Mouse (Mus musculus) c-Kit-positive CD71-positive TER-119-positive erythroid progenitor cells, embryonic 14.5 days (primary cell): ENCODE results near the gene 1700021F05Rik.
"Not testable (repeated sequence)": the region's sequence is repeated elsewhere in the genome, so short reads cannot be mapped to it uniquely, and the experiment has no call there.

Experiments used
- DNase-seq: peaks from one replicate; pipeline ENCODE4 v3.0.0-alpha.2; 2013; ENCODE audit warnings: low spot score

Gene 1700021F05Rik

DNA sequence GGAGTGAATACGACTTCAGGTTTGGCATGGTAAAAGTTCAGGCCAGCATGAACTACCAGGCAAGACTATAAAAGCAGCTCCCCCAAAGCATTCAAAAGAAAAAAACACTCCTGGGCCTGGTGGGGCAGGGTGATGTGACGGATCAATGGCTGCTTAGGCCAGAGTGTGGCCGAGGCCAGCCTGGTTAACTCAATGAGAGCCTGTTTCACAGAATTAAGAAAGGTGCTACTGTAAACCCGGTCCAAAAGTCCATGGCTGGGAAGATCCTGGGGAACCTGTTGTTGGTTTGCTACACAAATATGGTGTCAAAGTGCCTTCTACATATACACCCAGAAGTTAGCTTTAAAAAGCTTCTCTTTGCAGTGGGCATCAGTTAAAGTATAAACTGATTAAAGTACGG is 2.0 kb downstream of the 1700021F05Rik start:
- DNase-seq: no peak

- no peak for DNase-seq
Measured at GRCm38 (mm10) chr10:43537652-43538051, 3.1 kb downstream of the 1700021F05Rik start.

DNA sequence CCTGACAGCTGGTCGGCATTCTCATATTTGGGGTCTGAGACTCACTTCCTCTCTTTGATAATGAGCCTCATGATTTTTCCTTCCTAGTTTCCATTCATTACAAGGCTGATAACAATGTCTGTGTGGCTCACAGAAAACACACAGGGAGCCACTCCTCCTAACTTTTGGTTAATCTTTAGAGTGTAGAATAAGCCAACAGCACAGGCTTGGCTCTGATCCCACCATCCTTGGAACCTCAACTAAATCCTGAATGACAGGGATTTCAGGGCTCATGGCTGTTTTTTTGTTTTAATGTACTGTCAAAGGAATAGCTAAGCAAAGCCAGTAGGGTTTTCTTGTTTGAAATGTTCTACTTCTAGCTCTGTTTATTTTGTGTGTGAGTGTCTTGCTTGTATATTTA is 6.4 kb downstream of the 1700021F05Rik start:
- DNase-seq: no peak

- no peak for DNase-seq
Measured at GRCm38 (mm10) chr10:43527283-43528269, 13.2 kb downstream of the 1700021F05Rik start.

- DNase-seq: not testable (repeated sequence)
Measured at GRCm38 (mm10) chr10:43523931-43524330, 16.9 kb downstream of the 1700021F05Rik start, which contains the start of gene Gm9803. Gene Gm9803 (plus strand): TSS chr10:43524084.

DNA sequence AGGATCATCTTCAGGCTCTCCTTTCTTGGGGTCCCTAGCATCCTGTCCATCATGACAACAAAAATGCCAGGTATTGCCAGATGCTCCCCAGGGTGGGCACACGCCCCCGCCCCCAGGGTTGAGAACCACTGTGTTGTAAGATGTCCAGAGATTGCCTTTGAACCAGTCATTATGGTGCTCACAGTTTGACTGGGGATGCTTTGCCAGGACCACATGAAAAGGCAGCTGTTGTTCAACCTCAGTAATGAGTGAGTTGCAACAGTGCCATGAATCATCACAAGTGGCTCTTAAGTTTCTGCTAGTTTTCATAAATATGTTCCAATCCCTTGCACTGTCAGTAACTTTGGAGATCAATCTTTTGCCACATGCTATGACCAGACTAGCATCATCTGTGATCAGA is 20.8 kb downstream of the 1700021F05Rik start:
- no peak for DNase-seq

DNA sequence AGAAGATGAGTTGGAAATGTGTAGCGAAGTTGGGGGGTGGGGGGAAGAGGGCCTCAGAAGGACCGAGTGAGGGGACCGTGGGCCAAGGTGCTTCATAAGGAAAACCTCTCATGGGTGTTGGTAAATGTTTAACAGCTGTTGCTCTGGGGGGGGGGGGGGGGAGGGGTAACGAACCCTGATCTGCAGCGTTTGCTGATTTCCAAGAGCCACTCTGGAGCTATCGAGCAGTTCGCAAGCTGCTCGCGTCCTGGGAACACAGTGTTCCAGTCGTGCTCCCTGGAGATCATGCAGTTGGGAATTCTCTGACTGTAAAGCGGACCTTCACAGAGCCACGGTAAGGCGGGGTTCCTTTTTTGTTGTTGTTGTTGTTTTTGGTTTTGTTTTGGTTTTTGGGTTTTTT is 22.4 kb downstream of the 1700021F05Rik start:
- no peak for DNase-seq

GRCm38 (mm10) chr10:43517836-43518235 is 23.0 kb downstream of the 1700021F05Rik start:
- no peak for DNase-seq

DNA sequence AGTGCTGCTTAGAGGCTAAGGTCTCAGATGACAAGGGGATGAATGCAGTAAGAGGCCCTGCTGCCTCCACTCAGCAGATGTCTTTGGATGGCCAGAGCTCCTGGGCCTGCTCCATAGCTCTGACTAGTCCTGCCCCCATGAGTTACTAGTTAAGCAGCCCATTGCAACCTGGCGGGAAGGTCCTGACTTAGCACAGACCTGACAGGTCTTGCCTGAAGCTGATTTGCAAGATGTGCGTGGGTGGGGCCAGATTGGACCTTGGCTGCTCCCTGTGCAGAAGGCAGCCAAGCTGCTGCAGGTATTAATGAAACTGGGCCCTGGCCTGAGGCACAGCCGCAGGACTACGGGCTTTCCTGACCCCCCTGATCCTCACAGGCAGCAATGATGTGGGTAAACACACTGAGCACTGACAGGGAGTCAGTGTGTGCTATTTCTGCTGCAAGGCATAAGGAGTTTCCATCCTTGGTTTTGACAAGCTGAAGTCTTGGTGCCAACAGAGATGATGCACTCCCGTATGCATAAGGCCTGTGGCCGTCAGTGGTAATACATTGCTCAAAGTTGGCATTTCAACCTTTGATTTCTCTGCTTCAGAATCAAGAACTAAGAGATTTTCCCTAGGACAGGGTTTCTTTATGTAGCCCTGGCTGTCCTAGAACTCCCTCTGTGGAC is 23.7 kb downstream of the 1700021F05Rik start:
- no peak for DNase-seq

- DNase-seq: no peak
Measured at GRCm38 (mm10) chr10:43512976-43513375, 27.8 kb downstream of the 1700021F05Rik start.

DNA sequence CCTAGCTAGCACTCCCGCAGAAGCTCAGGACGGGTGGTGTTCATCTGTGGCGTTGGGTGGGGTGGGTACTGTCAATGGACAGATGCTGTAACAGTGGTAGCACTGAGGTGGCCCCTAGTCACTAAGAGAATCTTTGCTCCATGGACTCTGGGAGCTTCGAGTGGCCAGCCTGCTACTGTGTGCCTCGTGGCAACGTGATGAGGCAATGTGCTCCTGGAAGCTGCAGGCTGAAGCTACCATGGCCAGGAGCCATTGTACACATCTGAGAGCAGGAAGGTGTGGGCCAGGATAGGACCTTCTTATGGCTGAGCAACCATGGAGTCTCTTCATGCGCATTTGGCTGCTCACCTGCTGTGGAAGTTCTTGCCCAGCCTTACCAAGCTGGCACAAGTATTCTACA is 31.6 kb downstream of the 1700021F05Rik start:
- DNase-seq: no peak

DNA sequence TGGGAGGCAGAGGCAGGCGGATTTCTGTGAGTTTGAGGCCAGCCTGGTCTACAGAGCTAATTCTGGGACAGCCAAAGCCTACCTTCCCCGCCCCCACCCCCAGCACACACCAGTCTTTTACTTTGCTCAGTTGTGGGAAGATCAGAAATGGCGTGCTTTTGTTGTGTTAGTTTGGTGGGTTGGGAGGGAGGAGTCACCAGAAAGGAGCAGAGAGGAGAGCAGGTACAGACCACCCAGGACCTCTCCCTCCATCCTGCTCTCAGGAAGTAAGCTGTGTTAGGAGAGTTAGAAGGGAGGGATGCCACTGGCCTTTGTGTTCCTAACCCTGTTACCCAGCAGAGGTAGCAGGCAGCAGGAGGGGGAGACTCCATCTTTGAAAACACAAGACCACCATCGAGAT is 33.7 kb downstream of the 1700021F05Rik start:
- no peak for DNase-seq

DNA sequence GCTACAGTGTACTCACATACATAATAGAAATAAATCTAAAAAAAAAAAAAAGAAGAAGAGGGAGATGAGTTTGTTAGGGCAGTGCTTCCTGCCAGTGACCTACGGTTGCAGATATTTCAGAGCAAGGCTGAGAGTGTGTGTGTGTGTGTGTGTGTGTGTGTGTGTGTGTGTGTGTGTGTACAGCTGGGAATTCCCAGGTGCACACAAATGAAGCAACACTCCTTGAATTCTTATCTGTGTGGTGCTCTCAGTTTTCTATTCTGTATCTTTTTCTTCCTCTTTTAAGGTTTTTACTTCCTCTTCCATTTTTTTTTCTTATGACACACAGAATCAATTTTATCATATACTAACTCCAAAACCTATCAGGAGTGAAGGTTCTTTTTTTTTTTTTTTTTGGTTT is 36.5 kb downstream of the 1700021F05Rik start:
- no peak for DNase-seq

- no peak for DNase-seq
Measured at GRCm38 (mm10) chr10:43502599-43502998, 38.2 kb downstream of the 1700021F05Rik start.

DNA sequence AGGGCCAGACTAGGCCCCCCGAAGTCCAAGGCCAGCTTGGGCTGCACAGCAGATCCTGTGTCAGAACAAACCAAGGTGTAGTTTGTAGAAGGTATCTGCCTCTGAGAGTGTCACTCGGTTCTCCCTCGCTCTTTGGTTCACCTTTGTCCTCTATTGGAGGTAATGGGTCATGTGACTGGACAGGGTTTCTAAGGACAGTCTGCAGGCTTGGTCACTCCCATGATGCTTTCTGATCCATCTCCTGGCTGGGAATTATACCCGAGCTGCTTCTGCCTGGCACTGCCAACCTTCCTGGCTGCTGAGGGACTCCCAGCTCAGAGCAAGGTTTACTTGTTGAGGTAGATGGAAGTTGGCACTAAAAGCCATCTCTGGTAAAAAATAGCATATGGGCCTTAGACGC is 49.9 kb downstream of the 1700021F05Rik start:
- DNase-seq: no peak

DNA sequence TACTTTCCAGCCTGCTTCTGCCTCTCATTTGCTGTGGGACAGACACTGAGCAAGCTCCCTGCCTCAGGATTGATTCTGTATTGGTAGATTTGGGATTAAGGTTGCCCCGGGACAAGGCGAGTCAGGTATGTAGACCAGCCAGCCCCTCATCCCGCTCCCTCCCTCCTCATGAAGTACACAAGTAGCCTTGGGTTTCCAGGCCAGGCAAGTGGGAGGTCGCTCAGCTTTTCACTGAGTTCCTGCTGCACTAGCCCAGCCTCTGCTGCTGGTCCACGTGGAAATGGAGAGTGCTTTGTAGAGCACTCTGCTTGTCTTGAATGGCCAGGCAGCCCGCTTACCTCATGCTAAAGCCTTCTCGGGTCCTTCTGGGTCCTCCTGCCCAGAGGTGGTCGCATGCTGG is 50.8 kb downstream of the 1700021F05Rik start:
- DNase-seq: no peak

DNA sequence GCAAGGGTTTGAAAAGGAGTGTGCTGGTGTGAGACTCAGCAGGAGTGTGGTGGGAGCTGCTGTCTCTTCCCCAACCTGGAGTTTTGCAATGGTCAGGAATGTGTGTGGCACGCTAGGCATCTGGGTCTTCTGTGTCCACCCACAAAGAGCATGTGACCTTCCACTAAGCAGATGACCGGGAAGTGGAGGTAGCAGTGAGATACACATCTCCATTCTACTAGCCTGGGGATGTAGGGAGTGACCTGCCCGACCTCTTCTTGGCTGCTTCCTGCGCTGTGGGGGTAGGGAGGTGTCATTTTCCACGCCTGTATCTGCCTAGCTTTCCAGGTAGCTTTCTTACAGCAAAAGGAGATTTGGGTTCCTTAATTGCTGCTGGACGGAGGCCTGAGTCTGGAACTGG is 51.2 kb downstream of the 1700021F05Rik start:
- DNase-seq: no peak

- no peak for DNase-seq
Measured at GRCm38 (mm10) chr10:43489139-43489538, 51.7 kb downstream of the 1700021F05Rik start.

DNA sequence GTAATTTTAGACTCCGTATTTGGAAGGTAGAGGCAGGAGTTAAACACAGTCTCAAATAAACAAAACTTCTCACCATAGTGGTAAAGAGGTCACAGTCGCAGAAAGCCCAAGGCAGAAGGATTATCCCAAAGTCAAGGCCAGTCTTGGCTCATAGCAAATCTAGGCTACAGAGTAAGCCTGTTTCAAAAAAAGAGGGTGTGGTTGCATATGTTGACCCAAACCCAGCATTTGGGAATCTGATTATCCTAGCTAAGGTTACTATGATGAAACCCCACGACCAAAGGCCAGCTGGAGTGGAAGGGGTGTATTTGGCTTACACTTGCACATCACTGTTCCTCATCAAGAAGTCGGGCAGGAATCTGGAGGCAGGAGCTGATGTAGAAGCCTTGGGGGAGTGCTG is 52.5 kb downstream of the 1700021F05Rik start:
- no peak for DNase-seq

- DNase-seq: no peak
Measured at GRCm38 (mm10) chr10:43487441-43488010, 53.3 kb downstream of the 1700021F05Rik start.

GRCm38 (mm10) chr10:43485751-43486268 is 55.0 kb downstream of the 1700021F05Rik start:
- DNase-seq: no peak

DNA sequence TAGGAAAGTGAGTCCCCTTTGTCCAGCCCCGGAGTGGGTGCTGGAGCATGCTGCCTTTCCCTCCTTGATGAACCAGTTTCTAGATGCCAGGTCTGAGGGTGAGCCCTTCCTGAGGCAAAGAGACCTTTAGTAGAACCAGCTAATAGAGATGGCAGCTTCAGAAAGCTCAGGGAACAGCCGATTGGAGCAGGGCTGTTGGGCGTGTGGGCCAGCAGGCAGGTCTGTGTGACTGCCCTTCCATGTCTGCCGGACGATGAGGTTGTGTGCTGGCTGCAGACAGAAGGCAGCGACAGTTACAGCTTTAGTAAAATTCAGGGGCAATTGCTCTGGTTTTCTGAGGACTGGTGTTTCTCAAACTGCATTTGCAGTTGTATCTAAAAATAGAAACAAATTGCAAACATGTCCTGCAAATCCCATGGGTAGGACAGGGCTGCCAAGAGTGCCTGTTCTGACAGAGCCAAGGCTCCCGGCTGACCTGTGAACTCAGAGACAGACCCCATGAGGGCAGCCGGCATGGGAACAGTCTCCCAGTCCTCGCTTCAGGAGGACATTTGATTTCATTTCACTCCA is 57.3 kb downstream of the 1700021F05Rik start:
- no peak for DNase-seq
